Mouse (Mus musculus) forebrain, embryonic 16.5 days (tissue): ENCODE data around the gene Itgb2l. TPM values are rescaled to one million over a fixed set of nuclear protein-coding genes. Genes with fewer than 3 reads are reported as not detected.

Experiments used
- ATAC-seq: fragments of 200-750 bp; cut with Nextera tagmentation; 2 replicates; pipeline ENCODE4 v1.8.0; 2017; ENCODE audit warnings: mild to moderate bottlenecking, moderate library complexity
- H3K27ac ChIP-seq: fragments of 300-500 bp; sonication (generic); 2 replicates; pipeline ENCODE4 v1.5.1; 2014; ENCODE audit warnings: low read length, control low read depth
- H3K27me3 ChIP-seq: fragments of 300-500 bp; sonication (generic); replicated peaks from 2 replicates; pipeline ENCODE4 v1.6.1; 2014; ENCODE audit warnings: low read length; ENCODE audit not compliant: control insufficient read depth, insufficient read depth
- H3K36me3 ChIP-seq: fragments of 300-500 bp; sonication (generic); 2 replicates; pipeline ENCODE4 v1.6.1; 2014; ENCODE audit not compliant: control insufficient read depth, insufficient read depth
- H3K4me1 ChIP-seq: fragments of 300-500 bp; sonication (generic); replicated peaks from 2 replicates; pipeline ENCODE4 v1.6.1; 2014; ENCODE audit warnings: low read length; ENCODE audit not compliant: control insufficient read depth, insufficient read depth
- H3K4me2 ChIP-seq: fragments of 300-500 bp; sonication (generic); 2 replicates; pipeline ENCODE4 v1.6.1; 2014; ENCODE audit warnings: mild to moderate bottlenecking, low read length, control low read depth
- H3K4me3 ChIP-seq: fragments of 300-500 bp; sonication (generic); replicated peaks from 2 replicates; pipeline ENCODE4 v1.5.1; 2014; ENCODE audit warnings: mild to moderate bottlenecking, low read length, control low read depth
- H3K9ac ChIP-seq: fragments of 300-500 bp; sonication (generic); replicated peaks from 2 replicates; pipeline ENCODE4 v1.6.1; 2014; ENCODE audit warnings: low read depth, low read length, control low read depth
- H3K9me3 ChIP-seq: fragments of 300-500 bp; sonication (generic); 2 replicates; pipeline ENCODE4 v1.6.1; 2016; ENCODE audit warnings: low read length; ENCODE audit not compliant: control insufficient read depth
- WGBS: fragments of 180-500 bp; shearing (Covaris S2); extraction: QIAGEN DNeasy Blood & Tissue Kit; methylation state at CpG from one replicate; pipeline ENCODE4 v1.1.7; 2014; 5-methylcytosine and 5-hydroxymethylcytosine counted together
- polyA plus RNA-seq: library from polyadenylated mRNA; unstranded; fragments of >200 nt; fragmentation: Nextera tagmentation; extraction: Ambion mirVana; gene quantifications from 2 replicates; pipeline ENCODE4 v1.2.1, GENCODE M21; 2015

The Itgb2l gene
- polyA plus RNA-seq, 1 experiment from 2014 or later: not detected

DNA sequence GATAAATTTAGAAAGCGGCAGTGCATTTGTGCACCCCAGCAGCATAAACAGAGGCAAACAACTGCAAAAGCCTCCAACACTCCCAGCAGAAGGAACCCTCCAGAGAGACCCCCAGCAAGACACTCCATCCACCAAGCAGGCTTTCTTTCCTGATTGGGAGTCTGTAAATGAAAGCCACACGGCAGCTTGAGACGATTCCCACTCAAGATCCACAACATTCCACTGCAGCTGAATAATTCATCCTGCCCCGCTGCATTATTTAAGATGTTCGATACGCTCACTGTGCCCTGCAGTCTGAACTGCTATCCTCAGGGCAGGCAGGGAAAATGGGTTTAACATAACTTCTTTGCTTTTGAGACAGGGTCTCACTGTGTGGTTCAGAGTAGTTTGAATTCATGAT, 41.1 kb downstream of the Itgb2l start:
- no peak overlapping the region for H3K4me3 ChIP-seq
- H3K27ac ChIP-seq: no peak overlapping the region

DNA sequence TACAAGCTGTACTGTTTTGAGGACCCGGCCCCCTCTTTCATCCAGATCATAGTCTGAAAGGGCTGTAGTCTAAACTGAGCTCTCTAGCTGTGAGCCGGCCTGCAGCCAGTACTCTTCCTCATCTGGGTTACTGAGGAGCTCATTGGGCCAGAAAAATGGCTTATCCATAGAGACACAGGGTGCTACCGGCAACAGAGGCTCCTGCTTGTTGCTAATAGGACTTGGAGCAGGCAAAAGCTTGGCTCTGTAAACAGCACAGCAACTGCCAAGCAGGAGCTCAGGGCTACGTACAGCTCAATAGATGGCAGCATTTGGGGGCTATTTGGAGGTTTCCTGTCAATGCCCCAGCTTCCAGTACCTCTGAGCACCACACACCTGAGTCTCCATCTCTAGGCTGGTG, 43.4 kb downstream of the Itgb2l start:
- Histone ChIP-seq H3K9ac (no peak overlapping the region), H3K27me3 (no peaks in the 10 kb centered on the region), H3K4me1 (peaks cover 5% of the 10 kb centered on the region; the same call in 1 of the 2 replicates), H3K36me3 (no peaks in the 10 kb centered on the region), H3K9me3 (no peaks in the 10 kb centered on the region), H3K4me2 (no peak overlapping the region), H3K27ac (no peak overlapping the region), H3K4me3 (no peak overlapping the region)
- 52% methylated on average over 4 of the region's 4 CpGs for WGBS
- ATAC-seq: peak; percentile 45; the same call in 1 of the 2 replicates

More for the DNA sequence above, 41.1 kb downstream of the Itgb2l start:
- no peak for ATAC-seq
- no peaks in the 10 kb centered on the region for H3K27me3 ChIP-seq
- 62% methylated on average over 6 of the region's 6 CpGs for WGBS
- H3K9me3 ChIP-seq: no peaks in the 10 kb centered on the region
- no peaks in the 10 kb centered on the region for H3K36me3 ChIP-seq
- H3K4me2 ChIP-seq: no peak overlapping the region
- peaks cover 5% of the 10 kb centered on the region; the same call in 1 of the 2 replicates for H3K4me1 ChIP-seq
- no peak overlapping the region for H3K9ac ChIP-seq

DNA sequence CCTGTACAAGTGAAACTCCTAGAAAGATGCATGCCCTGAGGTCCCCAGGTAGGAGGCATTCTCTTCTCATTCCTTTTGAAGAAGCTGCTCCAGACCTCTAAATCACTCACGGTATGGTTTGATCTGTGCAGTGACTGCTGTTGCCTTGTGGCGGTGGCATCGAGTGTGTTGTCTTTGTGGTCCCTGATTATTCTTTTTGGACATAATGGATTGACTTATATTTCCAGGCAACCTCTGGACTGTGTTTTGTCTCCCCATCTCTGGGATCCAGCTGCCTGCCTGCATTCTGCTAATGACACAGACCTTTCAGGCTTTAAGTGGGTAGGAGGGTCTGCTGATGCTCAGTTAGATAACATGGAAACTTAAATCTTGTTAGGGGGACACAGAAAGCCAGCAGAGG, 44.6 kb downstream of the Itgb2l start:
- H3K27me3 ChIP-seq: no peaks in the 10 kb centered on the region
- H3K27ac ChIP-seq: no peak overlapping the region
- no peaks in the 10 kb centered on the region for H3K36me3 ChIP-seq
- H3K9me3 ChIP-seq: no peaks in the 10 kb centered on the region
- no peak overlapping the region for H3K9ac ChIP-seq
- 77% methylated on average over 3 of the region's 3 CpGs for WGBS
- peaks cover 5% of the 10 kb centered on the region; the same call in 1 of the 2 replicates for H3K4me1 ChIP-seq
- H3K4me3 ChIP-seq: no peak overlapping the region
- no peak overlapping the region for H3K4me2 ChIP-seq
- ATAC-seq: no peak

DNA sequence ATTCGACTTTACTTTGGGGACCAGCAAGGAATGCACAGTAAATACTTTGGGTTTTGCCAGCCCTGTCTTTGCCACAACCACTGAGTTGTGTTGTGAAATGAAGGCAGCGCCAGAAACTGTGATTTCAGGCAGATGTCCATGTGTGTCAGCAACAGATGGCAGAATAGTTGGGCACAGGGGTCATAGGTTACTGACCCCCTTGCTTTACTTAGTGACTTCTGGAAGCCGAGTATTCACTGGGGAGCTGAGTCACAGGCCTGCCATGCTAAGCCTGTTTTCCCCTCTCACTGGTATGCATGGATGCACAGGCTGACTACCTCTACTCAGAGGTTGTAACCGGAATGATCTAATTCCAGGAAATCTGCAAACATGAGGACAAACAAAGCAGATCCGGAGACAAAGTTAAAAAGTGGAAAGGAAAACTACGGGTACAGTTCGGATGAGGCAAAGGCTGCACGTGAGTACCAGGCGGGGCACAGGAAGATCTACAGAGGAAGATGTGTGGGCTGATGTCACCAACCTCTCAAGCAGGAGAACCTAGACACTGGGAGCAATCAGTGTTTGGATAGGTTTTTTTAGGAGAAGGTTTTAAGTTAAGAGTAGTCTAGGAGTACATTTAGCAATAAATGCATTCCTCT, 47.3 kb downstream of the Itgb2l start:
- WGBS: 84% methylated on average over 9 of the region's 9 CpGs

DNA sequence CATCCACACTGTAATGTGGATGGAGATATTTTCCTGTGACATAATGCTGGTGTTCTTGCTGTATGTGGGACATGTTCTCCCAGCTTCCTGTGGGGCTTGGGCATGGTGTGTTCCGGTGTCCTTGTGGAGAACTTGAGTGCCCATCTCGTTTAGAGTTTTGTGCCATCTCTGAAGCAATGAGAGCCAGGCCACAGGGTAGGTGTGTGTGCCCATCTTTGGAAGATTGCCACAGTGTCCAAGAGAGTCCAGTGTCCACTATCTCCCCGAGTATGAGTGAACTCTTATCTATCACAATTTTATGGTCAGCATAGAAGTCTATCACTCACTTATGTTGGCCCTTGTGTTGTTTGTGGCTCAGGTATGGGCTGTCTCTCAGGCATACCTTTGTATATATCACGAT, 47.9 kb downstream of the Itgb2l start:
- WGBS: 80% methylated on average over 4 of the region's 4 CpGs
- Histone ChIP-seq H3K27me3 (no peaks in the 10 kb centered on the region), H3K4me3 (no peak overlapping the region), H3K27ac (no peak overlapping the region), H3K4me1 (peaks cover 5% of the 10 kb centered on the region; the same call in 1 of the 2 replicates), H3K4me2 (no peak overlapping the region), H3K36me3 (no peaks in the 10 kb centered on the region), H3K9me3 (no peaks in the 10 kb centered on the region), H3K9ac (no peak overlapping the region)
- no peak for ATAC-seq

More for the DNA sequence above, 47.3 kb downstream of the Itgb2l start:
- Histone ChIP-seq H3K27ac (no peak overlapping the region), H3K4me2 (no peak overlapping the region), H3K4me1 (peaks cover 5% of the 10 kb centered on the region; the same call in 1 of the 2 replicates), H3K9ac (no peak overlapping the region), H3K27me3 (no peaks in the 10 kb centered on the region), H3K4me3 (no peak overlapping the region), H3K36me3 (no peaks in the 10 kb centered on the region), H3K9me3 (no peaks in the 10 kb centered on the region)
- no peak for ATAC-seq

DNA sequence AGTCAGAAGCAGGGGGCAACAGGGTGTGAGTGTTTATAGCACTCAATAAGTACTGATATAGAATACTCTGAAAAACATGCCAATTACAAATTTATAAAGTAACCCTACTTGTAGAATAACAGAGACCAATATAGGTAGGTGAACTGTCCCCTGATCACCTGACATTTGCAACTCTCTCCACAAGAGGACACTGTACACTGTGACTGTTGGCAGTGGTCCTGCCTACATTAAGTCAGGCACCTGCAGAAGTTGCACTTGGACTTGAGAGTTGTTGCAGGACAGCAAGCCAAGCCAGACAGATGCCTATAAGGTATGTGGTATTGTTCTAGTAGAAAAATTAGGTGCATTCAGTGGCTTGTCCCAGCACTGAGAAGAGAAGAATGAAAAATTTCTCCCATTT, 52.3 kb downstream of the Itgb2l start:
- Histone ChIP-seq H3K36me3 (no peaks in the 10 kb centered on the region), H3K4me2 (no peak overlapping the region), H3K4me3 (no peak overlapping the region), H3K9ac (no peak overlapping the region), H3K4me1 (no peaks in the 10 kb centered on the region), H3K9me3 (no peaks in the 10 kb centered on the region), H3K27ac (no peak overlapping the region), H3K27me3 (no peaks in the 10 kb centered on the region)
- no peak for ATAC-seq

DNA sequence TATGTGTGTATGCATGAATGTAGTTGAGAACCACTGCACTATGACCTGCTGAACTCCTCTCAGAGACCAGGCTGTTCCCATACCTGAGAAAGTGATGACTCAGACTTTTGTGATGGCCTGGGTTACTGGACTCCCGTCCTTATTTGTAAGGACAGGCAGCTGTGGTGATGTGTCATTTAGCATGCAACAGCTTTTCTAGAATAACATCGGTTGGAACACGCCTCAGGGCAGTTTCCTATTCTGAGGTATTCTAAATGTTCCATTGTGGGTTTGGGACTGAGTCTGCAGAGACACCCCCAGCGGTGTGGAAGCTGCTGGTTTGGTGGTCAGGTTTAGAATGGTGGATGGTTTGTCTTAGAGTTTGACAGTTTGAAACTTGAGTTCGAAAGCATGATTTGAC, 54.9 kb downstream of the Itgb2l start:
- no peaks in the 10 kb centered on the region for H3K4me1 ChIP-seq
- no peak for ATAC-seq
- WGBS: 86% methylated on average over 5 of the region's 5 CpGs

DNA sequence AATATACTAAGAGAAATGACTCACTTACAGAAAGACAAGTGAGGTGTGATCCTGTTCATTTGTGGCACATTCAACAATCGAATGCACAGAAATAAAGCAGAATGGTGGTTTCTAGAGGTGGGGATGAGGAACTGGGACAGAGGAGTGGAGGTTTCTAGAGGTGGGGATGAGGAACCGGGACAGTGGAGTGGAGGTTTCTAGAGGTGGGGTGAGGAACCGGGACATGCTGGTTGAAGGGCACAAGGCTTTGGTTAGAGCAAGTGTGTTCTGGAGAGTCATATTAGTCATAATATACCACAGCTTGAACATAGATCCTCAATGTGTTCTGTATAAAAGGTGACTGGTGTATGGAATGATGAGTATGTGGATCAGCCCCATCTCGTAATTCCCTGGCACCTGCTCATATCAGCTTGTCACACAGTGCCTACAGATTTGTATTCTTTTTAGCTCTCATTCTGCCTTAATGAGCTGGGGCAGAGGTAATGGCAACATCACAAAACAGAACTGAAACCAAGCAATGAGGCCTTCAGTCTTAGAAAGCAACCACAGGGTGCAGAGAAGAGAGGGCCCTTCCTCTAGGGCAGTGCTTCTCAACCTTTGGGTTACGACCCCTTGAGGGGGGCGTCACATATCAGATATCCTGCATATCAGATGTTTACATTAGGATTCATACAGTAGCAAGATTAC, 55.6 kb downstream of the Itgb2l start:
- no peak overlapping the region for H3K4me2 ChIP-seq
- WGBS: 91% methylated on average over 6 of the region's 6 CpGs
- H3K9me3 ChIP-seq: no peaks in the 10 kb centered on the region
- no peak for ATAC-seq
- no peaks in the 10 kb centered on the region for H3K27me3 ChIP-seq
- H3K27ac ChIP-seq: no peak overlapping the region
- no peak overlapping the region for H3K4me3 ChIP-seq
- no peak overlapping the region for H3K9ac ChIP-seq
- no peaks in the 10 kb centered on the region for H3K36me3 ChIP-seq
- no peaks in the 10 kb centered on the region for H3K4me1 ChIP-seq

More for the DNA sequence above, 54.9 kb downstream of the Itgb2l start:
- Histone ChIP-seq H3K36me3 (no peaks in the 10 kb centered on the region), H3K4me2 (no peak overlapping the region), H3K9me3 (no peaks in the 10 kb centered on the region), H3K9ac (no peak overlapping the region), H3K27ac (no peak overlapping the region), H3K27me3 (no peaks in the 10 kb centered on the region), H3K4me3 (no peak overlapping the region)

DNA sequence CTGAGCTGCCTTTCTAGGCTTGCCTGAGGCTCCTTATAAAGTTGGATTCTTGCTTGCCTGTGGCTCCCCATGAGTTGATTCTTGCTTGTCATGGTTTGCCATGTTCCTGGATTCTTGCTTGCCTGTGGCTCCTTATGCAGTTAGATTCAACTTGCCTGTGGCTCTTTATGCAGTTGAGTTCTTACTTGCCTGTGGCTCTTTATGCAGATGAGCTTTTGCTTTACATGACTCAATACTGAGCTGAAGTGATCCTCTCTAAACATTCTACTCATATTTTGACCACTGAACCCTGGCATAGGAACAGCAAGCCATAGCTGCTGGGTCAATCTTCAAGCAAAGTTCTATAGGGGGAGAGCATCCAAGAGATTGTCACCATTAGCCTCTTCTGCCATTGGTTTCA, 58.7 kb downstream of the Itgb2l start:
- Histone ChIP-seq H3K4me1 (no peaks in the 10 kb centered on the region), H3K27ac (no peak overlapping the region), H3K27me3 (no peaks in the 10 kb centered on the region), H3K36me3 (no peaks in the 10 kb centered on the region), H3K9ac (no peak overlapping the region), H3K4me2 (no peak overlapping the region), H3K4me3 (no peak overlapping the region), H3K9me3 (no peaks in the 10 kb centered on the region)
- no peak for ATAC-seq
